Mouse (Mus musculus) heart, adult 9 months (tissue): ENCODE measurements around the gene Ccdc163.
A peak's percentile ranks its signal among the peaks of the same experiment; 100 is the strongest.

Experiments
- DNase-seq, 2 experiments: peaks; one replicate each; pipeline ENCODE4 v3.0.0; 2022; ENCODE audit warnings: low spot score in 2 of 2

Ccdc163 gene

GRCm38 (mm10) chr4:116703804-116704203 is 4.5 kb upstream of the Ccdc163 start:
- DNase-seq: peak; percentile 23 to 52

- DNase-seq: no peak
Observed at GRCm38 (mm10) chr4:116707666-116708065, 643 bp upstream of the Ccdc163 start.

- DNase-seq: no peak
Observed at GRCm38 (mm10) chr4:116708791-116709390, 582 bp downstream of the Ccdc163 start.

- no peak for DNase-seq
Observed at GRCm38 (mm10) chr4:116710154-116710553, 1.8 kb downstream of the Ccdc163 start.

- DNase-seq: no peak
Observed at GRCm38 (mm10) chr4:116712536-116712935, 4.2 kb downstream of the Ccdc163 start.

GRCm38 (mm10) chr4:116719396-116719795 is 11.1 kb downstream of the Ccdc163 start:
- DNase-seq: peak; percentile 49 to 65

- DNase-seq: peak; percentile 95 to 97
Observed at GRCm38 (mm10) chr4:116720343-116721097, 12.2 kb downstream of the Ccdc163 start, which contains the start of gene Tesk2. Tesk2 (plus strand) TSS chr4:116720948.

- DNase-seq: no peak
Observed at GRCm38 (mm10) chr4:116721098-116721628, 12.9 kb downstream of the Ccdc163 start.

- no peak for DNase-seq
Observed at GRCm38 (mm10) chr4:116722230-116722629, 13.9 kb downstream of the Ccdc163 start.

GRCm38 (mm10) chr4:116725444-116725843 is 17.1 kb downstream of the Ccdc163 start:
- no peak for DNase-seq

GRCm38 (mm10) chr4:116727401-116727800 is 19.1 kb downstream of the Ccdc163 start:
- no peak for DNase-seq

- no peak for DNase-seq
Observed at GRCm38 (mm10) chr4:116729532-116729931, 21.2 kb downstream of the Ccdc163 start.

- DNase-seq: no peak
Observed at GRCm38 (mm10) chr4:116731077-116731476, 22.8 kb downstream of the Ccdc163 start.

- DNase-seq: no peak
Observed at GRCm38 (mm10) chr4:116732355-116732754, 24.0 kb downstream of the Ccdc163 start.

- no peak for DNase-seq
Observed at GRCm38 (mm10) chr4:116734996-116735395, 26.7 kb downstream of the Ccdc163 start.

- no peak for DNase-seq
Observed at GRCm38 (mm10) chr4:116738972-116739751, 30.9 kb downstream of the Ccdc163 start.

GRCm38 (mm10) chr4:116749750-116750149 is 41.4 kb downstream of the Ccdc163 start:
- DNase-seq: no peak

- no peak for DNase-seq
Observed at GRCm38 (mm10) chr4:116761914-116762313, 53.6 kb downstream of the Ccdc163 start.

- no peak for DNase-seq
Observed at GRCm38 (mm10) chr4:116764001-116764400, 55.7 kb downstream of the Ccdc163 start.

- no peak for DNase-seq
Observed at GRCm38 (mm10) chr4:116768510-116768909, 60.2 kb downstream of the Ccdc163 start.

GRCm38 (mm10) chr4:116769060-116769459 is 60.8 kb downstream of the Ccdc163 start:
- no peak for DNase-seq

- DNase-seq: no peak
Observed at GRCm38 (mm10) chr4:116776391-116776790, 68.1 kb downstream of the Ccdc163 start.
